Mouse (Mus musculus): ENCODE data around the gene A630095E13Rik.
"Not testable (repeated sequence)": the region's sequence is repeated elsewhere in the genome, so short reads cannot be mapped to it uniquely, and the experiment has no call there.

A630095E13Rik gene
- long read RNA-seq, experiment 1 = 0 reads
- long read RNA-seq, experiment 2 = 0 reads

DNA sequence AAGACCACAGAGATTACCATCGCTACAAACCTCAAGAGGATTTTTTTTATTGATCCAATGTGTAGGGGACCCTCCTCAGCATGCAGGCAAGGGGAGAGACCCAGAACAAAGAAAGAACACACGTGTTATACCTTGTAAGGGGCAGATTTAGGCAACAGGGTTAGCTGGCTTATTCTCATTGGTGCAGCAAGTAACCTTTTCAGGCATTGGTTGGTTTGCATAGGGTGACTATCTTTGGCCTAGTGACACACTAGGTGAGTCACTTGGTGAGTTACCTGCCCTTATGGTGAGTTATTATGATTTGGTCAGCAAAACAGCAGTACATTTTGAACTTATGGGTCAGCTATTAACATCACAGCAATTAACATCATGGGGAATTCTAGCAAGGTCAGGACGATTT lies at the start of gene A630095E13Rik:
Gene A630095E13Rik, minus strand, starts transcription at position 101 of the 400 bp plus-strand sequence.
- intact Hi-C loops (cut with DNase I) = not testable (repeated sequence)

DNA sequence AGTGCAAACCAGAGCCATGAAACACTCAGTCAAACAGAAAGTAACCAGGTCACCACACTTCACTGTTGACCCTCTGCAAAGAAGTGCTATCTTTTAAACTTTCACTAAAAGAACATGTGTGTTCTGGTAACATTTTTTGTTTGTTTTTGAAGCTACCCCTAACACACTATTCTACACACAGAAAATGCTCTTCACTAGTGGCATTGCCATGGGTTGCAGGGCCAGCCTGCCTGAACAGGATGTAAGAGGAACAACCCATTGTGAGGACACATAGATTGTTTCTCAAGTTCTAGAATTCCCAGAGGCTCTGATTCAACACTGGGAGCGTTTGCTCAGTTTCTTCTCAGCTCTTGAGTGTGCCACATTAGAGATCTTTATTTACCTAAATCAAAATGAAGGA lies 49.7 kb upstream of the A630095E13Rik start, which contains the start of gene Acrv1:
Gene Acrv1, plus strand, starts transcription at position 301 of the 400 bp plus-strand sequence.
- intact Hi-C loops (cut with DNase I) = no loop called here

DNA sequence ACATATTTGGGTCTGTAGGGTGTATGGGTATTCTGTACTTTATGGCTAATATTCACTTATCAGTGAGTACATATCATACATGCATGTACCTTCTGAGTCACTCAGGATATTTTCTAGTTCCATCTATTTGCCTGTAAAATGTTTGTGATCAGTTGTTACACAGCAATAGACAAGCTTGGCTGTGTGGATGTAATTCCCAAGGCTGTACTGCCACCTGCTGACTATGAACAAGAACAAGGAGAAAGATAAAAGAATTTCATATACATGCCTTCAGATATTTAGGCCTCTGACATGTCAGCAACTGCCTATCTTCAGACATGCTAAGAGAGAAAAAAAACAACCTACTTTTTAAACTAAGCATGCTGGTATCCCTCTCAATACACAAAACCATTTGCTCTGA lies 44.2 kb upstream of the A630095E13Rik start:
- intact Hi-C loops (cut with DNase I) = loop anchor here (10.0 kb wide), 1 partner anchor 253 kb away; the partner anchor contains the start of gene Gm7257

DNA sequence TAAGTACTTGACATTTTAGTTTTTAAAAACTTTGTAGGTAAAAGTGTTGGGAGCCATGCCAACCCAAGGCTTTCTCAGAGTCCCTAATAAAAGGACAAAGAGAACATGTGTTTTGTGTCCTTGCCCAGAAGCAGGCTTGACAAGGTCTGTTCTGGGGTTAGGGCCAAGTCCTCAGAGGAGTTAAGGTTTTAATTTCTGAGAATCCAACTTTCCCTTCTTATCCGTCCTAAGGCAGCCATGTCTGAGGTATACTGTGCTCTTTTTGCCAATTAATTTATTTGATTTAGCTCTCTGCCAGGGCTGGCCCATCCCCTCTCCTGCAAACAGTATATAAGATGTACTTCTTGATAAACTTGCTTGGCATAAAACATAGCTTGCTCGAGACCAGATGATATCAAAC lies 38.2 kb upstream of the A630095E13Rik start:
- intact Hi-C loops (cut with DNase I) = loop anchor here (10.0 kb wide), 1 partner anchor 247 kb away; the partner anchor contains the start of gene Gm7257
